Mouse (Mus musculus): Measurements from ENCODE around the gene Pxylp1. TPM values are rescaled to one million over a fixed set of nuclear protein-coding genes. Genes with fewer than 3 reads are reported as not detected.

The Pxylp1 gene
- total and polyA plus RNA-seq, 2 experiments: 5.5 to 7.2 TPM

- no peaks in the 10 kb centered on the region for H3K79me2 ChIP-seq (ENCODE audit: control insufficient read depth, insufficient read depth, low read length)
- DNase-seq (ENCODE audit: extremely low read depth, low read depth, low spot score): no peak
- no peak overlapping the region for H3K4me3 ChIP-seq (ENCODE audit: insufficient read depth, low read depth, low read length)
- no peak overlapping the region for H3K27ac ChIP-seq (replicated peaks; ENCODE audit: insufficient read depth, low read depth, low read length)
- H3K4me1 ChIP-seq (ENCODE audit: control insufficient read depth, insufficient read depth, low read length): peaks cover 7% of the 10 kb centered on the region; the same call in 1 of the 2 replicates
- H3K27me3 ChIP-seq (ENCODE audit: control insufficient read depth, insufficient read depth, low read length): no peaks in the 10 kb centered on the region
- WGBS: 90% methylated on average over 1 of the region's 1 CpGs
- no peak overlapping the region for H3K9ac ChIP-seq (ENCODE audit: low read depth, low read length)
- TF ChIP-seq CTCF (IDR thresholded peaks at IDR 0.05; ENCODE audit: low read depth, low read length): no peak
- TF ChIP-seq POLR2A (IDR thresholded peaks at IDR 0.05; ENCODE audit: extremely low read depth, insufficient read depth, low read length): no peak
- no peaks in the 10 kb centered on the region for H3K36me3 ChIP-seq (ENCODE audit: control insufficient read depth, insufficient read depth, low read length)
Measured at GRCm38 (mm10) chr9:96896690-96897089, 4.2 kb upstream of the Pxylp1 start.

GRCm38 (mm10) chr9:96893582-96893981, 1.1 kb upstream of the Pxylp1 start:
- H3K9ac ChIP-seq (ENCODE audit: low read depth, low read length): no peak overlapping the region
- H3K79me2 ChIP-seq (ENCODE audit: control insufficient read depth, insufficient read depth, low read length): no peaks in the 10 kb centered on the region; the same call in 1 of the 2 replicates
- peaks cover 9% of the 10 kb centered on the region; the same call in 1 of the 2 replicates for H3K4me1 ChIP-seq (ENCODE audit: control insufficient read depth, insufficient read depth, low read length)
- peak; percentile 94 for DNase-seq (ENCODE audit: extremely low read depth, low read depth, low spot score)
- H3K4me3 ChIP-seq (ENCODE audit: insufficient read depth, low read depth, low read length): no peak overlapping the region
- H3K27ac ChIP-seq (replicated peaks; ENCODE audit: insufficient read depth, low read depth, low read length): 0 out of 2 replicates have a peak overlapping the region, but pooled peaks have one; percentile 13
- TF ChIP-seq CTCF (IDR thresholded peaks at IDR 0.05; ENCODE audit: low read depth, low read length) (no peak), POLR2A (IDR thresholded peaks at IDR 0.05; ENCODE audit: extremely low read depth, insufficient read depth, low read length) (no peak)
- H3K36me3 ChIP-seq (ENCODE audit: control insufficient read depth, insufficient read depth, low read length): no peaks in the 10 kb centered on the region
- WGBS: 19% methylated on average over 5 of the region's 5 CpGs
- no peaks in the 10 kb centered on the region for H3K27me3 ChIP-seq (ENCODE audit: control insufficient read depth, insufficient read depth, low read length)

DNA sequence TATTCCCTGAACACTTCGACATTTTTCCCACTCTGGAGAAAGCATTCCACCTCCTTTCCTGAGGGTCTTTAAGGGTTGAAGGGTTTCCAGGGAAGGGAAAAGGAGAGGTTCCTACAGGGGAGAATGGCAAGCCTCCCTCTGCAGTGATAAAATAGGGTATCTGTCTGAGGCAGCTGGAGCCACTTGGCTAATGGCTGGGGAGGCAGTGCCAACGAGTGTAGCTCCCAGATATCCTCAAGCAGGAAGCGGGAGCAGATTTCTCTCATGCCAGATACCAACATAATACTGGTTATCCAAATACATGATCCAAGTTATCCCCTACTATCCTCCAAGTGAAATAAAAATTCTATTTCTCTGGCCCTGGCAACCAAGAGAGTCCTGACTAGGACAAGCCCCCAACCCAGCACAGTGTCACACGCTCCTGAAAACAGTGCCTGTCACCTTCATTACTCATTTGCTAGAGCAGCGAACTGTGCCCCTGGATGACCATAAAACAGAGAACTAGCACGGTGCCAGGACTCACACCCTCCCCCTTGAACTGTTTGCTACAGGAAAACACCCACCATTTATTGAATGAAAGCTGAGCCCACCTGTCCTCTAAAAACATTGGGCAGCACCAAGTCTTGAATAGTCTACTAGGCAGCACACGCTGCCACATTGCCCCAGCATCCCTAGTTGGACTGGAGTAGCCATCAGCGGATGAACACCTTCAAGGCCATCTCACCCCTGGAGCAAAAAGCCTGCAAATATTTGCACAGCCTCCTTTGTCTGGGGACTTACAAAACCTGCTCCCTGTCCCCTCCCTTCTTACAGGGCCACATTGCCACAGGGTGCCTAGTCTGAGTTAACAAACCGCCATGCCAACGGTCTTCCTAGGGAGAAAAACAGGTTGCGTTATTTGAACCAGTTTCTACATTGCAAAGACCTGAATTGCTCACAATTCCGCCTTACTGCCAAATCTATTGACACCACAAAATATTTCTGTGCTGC, 833 bp downstream of the Pxylp1 start:
- Histone ChIP-seq H3K27me3 (ENCODE audit: control insufficient read depth, insufficient read depth, low read length) (no peaks in the 10 kb centered on the region), H3K9ac (ENCODE audit: low read depth, low read length) (no peak overlapping the region), H3K4me3 (ENCODE audit: insufficient read depth, low read depth, low read length) (no peak overlapping the region), H3K27ac (replicated peaks; ENCODE audit: insufficient read depth, low read depth, low read length) (no peak overlapping the region), H3K79me2 (ENCODE audit: control insufficient read depth, insufficient read depth, low read length) (peaks cover 5% of the 10 kb centered on the region; the same call in 1 of the 2 replicates), H3K36me3 (ENCODE audit: control insufficient read depth, insufficient read depth, low read length) (no peaks in the 10 kb centered on the region), H3K4me1 (ENCODE audit: control insufficient read depth, insufficient read depth, low read length) (peaks cover 13% of the 10 kb centered on the region; the same call in 1 of the 2 replicates)
- TF ChIP-seq POLR2A (IDR thresholded peaks at IDR 0.05; ENCODE audit: extremely low read depth, insufficient read depth, low read length) (no peak), CTCF (IDR thresholded peaks at IDR 0.05; ENCODE audit: low read depth, low read length) (no peak)
- WGBS: 38% methylated on average over 12 of the region's 12 CpGs
- DNase-seq (ENCODE audit: extremely low read depth, low read depth, low spot score): peak; percentile 68

GRCm38 (mm10) chr9:96890756-96891155, 1.7 kb downstream of the Pxylp1 start:
- no peak for DNase-seq (ENCODE audit: extremely low read depth, low read depth, low spot score)
- Histone ChIP-seq H3K4me1 (ENCODE audit: control insufficient read depth, insufficient read depth, low read length) (peaks cover 13% of the 10 kb centered on the region; the same call in 1 of the 2 replicates), H3K27ac (replicated peaks; ENCODE audit: insufficient read depth, low read depth, low read length) (no peak overlapping the region), H3K4me3 (ENCODE audit: insufficient read depth, low read depth, low read length) (no peak overlapping the region), H3K9ac (ENCODE audit: low read depth, low read length) (no peak overlapping the region), H3K27me3 (ENCODE audit: control insufficient read depth, insufficient read depth, low read length) (no peaks in the 10 kb centered on the region), H3K36me3 (ENCODE audit: control insufficient read depth, insufficient read depth, low read length) (no peaks in the 10 kb centered on the region), H3K79me2 (ENCODE audit: control insufficient read depth, insufficient read depth, low read length) (peaks cover 9% of the 10 kb centered on the region)
- WGBS: 95% methylated on average over 6 of the region's 6 CpGs
- no peak for TF ChIP-seq CTCF (IDR thresholded peaks at IDR 0.05; ENCODE audit: low read depth, low read length)
- no peak for TF ChIP-seq POLR2A (IDR thresholded peaks at IDR 0.05; ENCODE audit: extremely low read depth, insufficient read depth, low read length)

GRCm38 (mm10) chr9:96890266-96890665, 2.2 kb downstream of the Pxylp1 start:
- Histone ChIP-seq H3K27me3 (ENCODE audit: control insufficient read depth, insufficient read depth, low read length) (no peaks in the 10 kb centered on the region), H3K4me1 (ENCODE audit: control insufficient read depth, insufficient read depth, low read length) (peaks cover 13% of the 10 kb centered on the region; the same call in 1 of the 2 replicates), H3K4me3 (ENCODE audit: insufficient read depth, low read depth, low read length) (no peak overlapping the region), H3K9ac (ENCODE audit: low read depth, low read length) (no peak overlapping the region), H3K36me3 (ENCODE audit: control insufficient read depth, insufficient read depth, low read length) (no peaks in the 10 kb centered on the region), H3K27ac (replicated peaks; ENCODE audit: insufficient read depth, low read depth, low read length) (no peak overlapping the region), H3K79me2 (ENCODE audit: control insufficient read depth, insufficient read depth, low read length) (peaks cover 11% of the 10 kb centered on the region)
- DNase-seq (ENCODE audit: extremely low read depth, low read depth, low spot score): no peak
- no peak for TF ChIP-seq CTCF (IDR thresholded peaks at IDR 0.05; ENCODE audit: low read depth, low read length)
- no peak for TF ChIP-seq POLR2A (IDR thresholded peaks at IDR 0.05; ENCODE audit: extremely low read depth, insufficient read depth, low read length)
- 97% methylated on average over 6 of the region's 6 CpGs for WGBS
